Mouse (Mus musculus) G1E-ER4 (cell line): Measurements from ENCODE around the gene Tspan9. TPM values are rescaled to one million over a fixed set of nuclear protein-coding genes. Genes with fewer than 3 reads are reported as not detected.

Source experiments
- GATA1 ChIP-seq: IDR thresholded peaks from one replicate; pipeline ENCODE4 v1.8.0; 2012; ENCODE audit warnings: low read length, inconsistent platforms
- polyA plus RNA-seq: library from polyadenylated mRNA; stranded (reverse); fragments of >175 nt; gene quantifications from 2 replicates; pipeline ENCODE4 v1.2.3, GENCODE M21; 2012

Tspan9 gene
- polyA plus RNA-seq, 1 experiment: not detected

GRCm38 (mm10) chr6:128029517-128030348 lies 113.7 kb downstream of the Tspan9 start:
- no peak for TF ChIP-seq GATA1

- TF ChIP-seq GATA1: no peak
Measured at GRCm38 (mm10) chr6:128028116-128028940, 115.1 kb downstream of the Tspan9 start.

GRCm38 (mm10) chr6:128025997-128026396 lies 117.4 kb downstream of the Tspan9 start:
- no peak for TF ChIP-seq GATA1

GRCm38 (mm10) chr6:128025581-128025980 lies 117.8 kb downstream of the Tspan9 start:
- TF ChIP-seq GATA1: no peak

- no peak for TF ChIP-seq GATA1
Measured at GRCm38 (mm10) chr6:128022207-128022606, 121.2 kb downstream of the Tspan9 start.

- TF ChIP-seq GATA1: no peak
Measured at GRCm38 (mm10) chr6:128021931-128022202, 121.5 kb downstream of the Tspan9 start.

- TF ChIP-seq GATA1: no peak
Measured at GRCm38 (mm10) chr6:128021106-128021930, 122.1 kb downstream of the Tspan9 start.

GRCm38 (mm10) chr6:128020521-128021057 lies 122.8 kb downstream of the Tspan9 start:
- no peak for TF ChIP-seq GATA1

GRCm38 (mm10) chr6:128020053-128020452 lies 123.3 kb downstream of the Tspan9 start:
- TF ChIP-seq GATA1: no peak

- TF ChIP-seq GATA1: no peak
Measured at GRCm38 (mm10) chr6:128019119-128019518, 124.3 kb downstream of the Tspan9 start.

GRCm38 (mm10) chr6:128015304-128015703 lies 128.1 kb downstream of the Tspan9 start:
- TF ChIP-seq GATA1: no peak

- TF ChIP-seq GATA1: no peak
Measured at GRCm38 (mm10) chr6:128011781-128012180, 131.6 kb downstream of the Tspan9 start.

- no peak for TF ChIP-seq GATA1
Measured at GRCm38 (mm10) chr6:128011071-128011477, 132.3 kb downstream of the Tspan9 start.

- no peak for TF ChIP-seq GATA1
Measured at GRCm38 (mm10) chr6:128010135-128010971, 133.0 kb downstream of the Tspan9 start.

GRCm38 (mm10) chr6:128007982-128008562 lies 135.3 kb downstream of the Tspan9 start:
- TF ChIP-seq GATA1: no peak
